Mouse (Mus musculus): ENCODE measurements around the gene Pbrm1. TPM values are rescaled to one million over a fixed set of nuclear protein-coding genes. Genes with fewer than 3 reads are reported as not detected.

Gene Pbrm1
- 3.7 and 3.8 TPM in 2 replicates for polyA plus RNA-seq (2012; ENCODE audit: insufficient read depth, low replicate concordance)

GRCm38 (mm10) chr14:31018860-31019291 is at the start of gene Pbrm1, which contains the start of gene Gnl3:
TSS of gene Pbrm1 (plus strand) at chr14:31019138.
TSS of gene Gnl3 (minus strand) at chr14:31019152.
- TF ChIP-seq GATA1 (IDR thresholded peaks at IDR 0.05; ENCODE audit: borderline replicate concordance, low read length) = no peak
- no peak for TF ChIP-seq FLI1 (IDR thresholded peaks at IDR 0.05; ENCODE audit: low read length)
- Histone ChIP-seq H3K36me3 (replicated peaks; ENCODE audit: low read length) (peaks cover 58% of the 10 kb centered on the region), H3K9me3 (no peaks in the 10 kb centered on the region), H3K27me3 (replicated peaks) (no peaks in the 10 kb centered on the region), H3K4me1 (peaks cover 59% of the 10 kb centered on the region), H3K4me3 (replicated peaks) (peak within 1 kb of the TSS; percentile 97)

- Histone ChIP-seq H3K4me3 (replicated peaks) (no peak overlapping the region), H3K9me3 (no peaks in the 10 kb centered on the region), H3K36me3 (replicated peaks; ENCODE audit: low read length) (peaks cover 60% of the 10 kb centered on the region), H3K27me3 (replicated peaks) (no peaks in the 10 kb centered on the region), H3K4me1 (peaks cover 11% of the 10 kb centered on the region)
- TF ChIP-seq GATA1 (IDR thresholded peaks at IDR 0.05; ENCODE audit: borderline replicate concordance, low read length) = no peak
- no peak for TF ChIP-seq FLI1 (IDR thresholded peaks at IDR 0.05; ENCODE audit: low read length)
Measured at GRCm38 (mm10) chr14:30974204-30974603, 44.7 kb upstream of the Pbrm1 start.

GRCm38 (mm10) chr14:30976222-30976621 is 42.7 kb upstream of the Pbrm1 start:
- peaks cover 54% of the 10 kb centered on the region for H3K36me3 ChIP-seq (replicated peaks; ENCODE audit: low read length)
- TF ChIP-seq FLI1 (IDR thresholded peaks at IDR 0.05; ENCODE audit: low read length) = no peak
- no peak for TF ChIP-seq GATA1 (IDR thresholded peaks at IDR 0.05; ENCODE audit: borderline replicate concordance, low read length)

GRCm38 (mm10) chr14:30996417-30996816 is 22.5 kb upstream of the Pbrm1 start:
- H3K4me3 ChIP-seq (replicated peaks) = no peak overlapping the region
- no peaks in the 10 kb centered on the region for H3K27me3 ChIP-seq (replicated peaks)
- TF ChIP-seq FLI1 (IDR thresholded peaks at IDR 0.05; ENCODE audit: low read length) = no peak
- no peak for TF ChIP-seq GATA1 (IDR thresholded peaks at IDR 0.05; ENCODE audit: borderline replicate concordance, low read length)
- H3K4me1 ChIP-seq = peaks cover 35% of the 10 kb centered on the region
- no peaks in the 10 kb centered on the region for H3K9me3 ChIP-seq
- peaks cover 26% of the 10 kb centered on the region for H3K36me3 ChIP-seq (replicated peaks; ENCODE audit: low read length)

More at GRCm38 (mm10) chr14:30976222-30976621, 42.7 kb upstream of the Pbrm1 start:
- H3K9me3 ChIP-seq = no peaks in the 10 kb centered on the region
- no peaks in the 10 kb centered on the region for H3K27me3 ChIP-seq (replicated peaks)
- no peak overlapping the region for H3K4me3 ChIP-seq (replicated peaks)
- H3K4me1 ChIP-seq = peaks cover 11% of the 10 kb centered on the region

GRCm38 (mm10) chr14:31000356-31000755 is 18.6 kb upstream of the Pbrm1 start:
- TF ChIP-seq GATA1 (IDR thresholded peaks at IDR 0.05; ENCODE audit: borderline replicate concordance, low read length) (no peak), FLI1 (IDR thresholded peaks at IDR 0.05; ENCODE audit: low read length) (no peak)
- H3K4me3 ChIP-seq (replicated peaks) = peak overlapping the region; percentile 96
- no peaks in the 10 kb centered on the region for H3K27me3 ChIP-seq (replicated peaks)
- H3K4me1 ChIP-seq = peaks cover 65% of the 10 kb centered on the region
- H3K9me3 ChIP-seq = no peaks in the 10 kb centered on the region
- H3K36me3 ChIP-seq (replicated peaks; ENCODE audit: low read length) = peaks cover 29% of the 10 kb centered on the region

GRCm38 (mm10) chr14:31000816-31001306 is 18.1 kb upstream of the Pbrm1 start:
- no peaks in the 10 kb centered on the region for H3K27me3 ChIP-seq (replicated peaks)
- peak overlapping the region; percentile 96 for H3K4me3 ChIP-seq (replicated peaks)
- peaks cover 68% of the 10 kb centered on the region for H3K4me1 ChIP-seq
- TF ChIP-seq GATA1 (IDR thresholded peaks at IDR 0.05; ENCODE audit: borderline replicate concordance, low read length) (no peak), FLI1 (IDR thresholded peaks at IDR 0.05; ENCODE audit: low read length) (no peak)
- peaks cover 29% of the 10 kb centered on the region for H3K36me3 ChIP-seq (replicated peaks; ENCODE audit: low read length)
- H3K9me3 ChIP-seq = no peaks in the 10 kb centered on the region

GRCm38 (mm10) chr14:31001307-31002205 is 17.4 kb upstream of the Pbrm1 start, which contains the start of the genes Glt8d1 and Spcs1:
TSS of gene Glt8d1 (plus strand) at chr14:31001400.
TSS of gene Spcs1 (minus strand) at chr14:31001672.
- Histone ChIP-seq H3K4me3 (replicated peaks) (peak within 1 kb of the TSS; percentile 96), H3K36me3 (replicated peaks; ENCODE audit: low read length) (peaks cover 31% of the 10 kb centered on the region), H3K27me3 (replicated peaks) (no peaks in the 10 kb centered on the region), H3K9me3 (no peaks in the 10 kb centered on the region), H3K4me1 (peaks cover 67% of the 10 kb centered on the region)
- TF ChIP-seq GATA1 (IDR thresholded peaks at IDR 0.05; ENCODE audit: borderline replicate concordance, low read length) (no peak), FLI1 (IDR thresholded peaks at IDR 0.05; ENCODE audit: low read length) (no peak)

- H3K4me1 ChIP-seq = peaks cover 55% of the 10 kb centered on the region
Measured at GRCm38 (mm10) chr14:31004527-31004926, 14.4 kb upstream of the Pbrm1 start.

GRCm38 (mm10) chr14:31006779-31007178 is 12.2 kb upstream of the Pbrm1 start:
- Histone ChIP-seq H3K9me3 (no peaks in the 10 kb centered on the region), H3K4me1 (peaks cover 45% of the 10 kb centered on the region), H3K27me3 (replicated peaks) (no peaks in the 10 kb centered on the region), H3K36me3 (replicated peaks; ENCODE audit: low read length) (peaks cover 57% of the 10 kb centered on the region), H3K4me3 (replicated peaks) (no peak overlapping the region)
- TF ChIP-seq FLI1 (IDR thresholded peaks at IDR 0.05; ENCODE audit: low read length) = no peak
- TF ChIP-seq GATA1 (IDR thresholded peaks at IDR 0.05; ENCODE audit: borderline replicate concordance, low read length) = no peak

More at GRCm38 (mm10) chr14:31004527-31004926, 14.4 kb upstream of the Pbrm1 start:
- Histone ChIP-seq H3K27me3 (replicated peaks) (no peaks in the 10 kb centered on the region), H3K9me3 (no peaks in the 10 kb centered on the region), H3K36me3 (replicated peaks; ENCODE audit: low read length) (peaks cover 35% of the 10 kb centered on the region), H3K4me3 (replicated peaks) (no peak overlapping the region)
- no peak for TF ChIP-seq FLI1 (IDR thresholded peaks at IDR 0.05; ENCODE audit: low read length)
- no peak for TF ChIP-seq GATA1 (IDR thresholded peaks at IDR 0.05; ENCODE audit: borderline replicate concordance, low read length)

- no peaks in the 10 kb centered on the region for H3K27me3 ChIP-seq (replicated peaks)
- H3K9me3 ChIP-seq = no peaks in the 10 kb centered on the region
- peaks cover 21% of the 10 kb centered on the region for H3K4me1 ChIP-seq
- peaks cover 96% of the 10 kb centered on the region for H3K36me3 ChIP-seq (replicated peaks; ENCODE audit: low read length)
- H3K4me3 ChIP-seq (replicated peaks) = no peak overlapping the region
- TF ChIP-seq FLI1 (IDR thresholded peaks at IDR 0.05; ENCODE audit: low read length) (no peak), GATA1 (IDR thresholded peaks at IDR 0.05; ENCODE audit: borderline replicate concordance, low read length) (no peak)
Measured at GRCm38 (mm10) chr14:31011588-31011987, 7.3 kb upstream of the Pbrm1 start.

All from megakaryocyte, embryonic 14.5 days (primary cell).